Mouse (Mus musculus): ENCODE data around the gene Stk38.
"Not testable (repeated sequence)": the region's sequence is repeated elsewhere in the genome, so short reads cannot be mapped to it uniquely, and the experiment has no call there.

Stk38 gene

DNA sequence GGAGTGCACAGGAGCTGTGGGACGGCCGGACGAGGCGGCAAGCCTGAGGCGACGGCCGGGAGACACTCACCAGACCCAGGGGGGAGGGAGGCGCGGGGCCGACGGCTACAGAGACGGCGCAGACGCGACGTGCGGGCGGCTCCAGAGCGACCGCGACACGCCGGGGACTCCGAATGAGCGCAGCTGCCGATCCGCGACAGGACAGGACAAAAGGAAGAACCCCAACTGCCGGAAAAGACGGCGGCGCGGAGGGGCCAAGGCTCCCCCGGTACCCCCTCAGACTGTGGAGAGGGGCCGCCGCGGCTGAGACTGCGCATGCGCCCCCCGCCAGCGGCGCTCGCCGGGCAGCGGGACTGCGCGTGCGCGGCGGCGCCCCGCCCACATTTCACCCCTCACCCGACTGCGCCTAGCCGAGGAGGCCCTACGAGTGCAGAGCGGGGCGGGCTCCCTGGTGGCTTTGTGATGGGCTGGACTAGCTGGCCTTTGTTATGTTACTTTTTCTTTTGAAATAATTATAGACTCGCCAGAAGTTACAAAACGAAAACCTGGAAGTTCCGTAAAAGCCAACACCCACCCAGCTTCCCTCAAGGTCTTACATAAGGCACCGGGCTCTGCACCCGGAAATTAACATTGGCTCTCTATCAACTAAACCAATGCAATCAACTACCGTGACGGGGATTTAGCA is at the start of gene Stk38:
Gene Stk38, minus strand, starts transcription at position 355 of the 685 bp plus-strand sequence.
- peak; percentile 91 for DNase-seq (ENCODE audit: low read depth, low spot score)

DNA sequence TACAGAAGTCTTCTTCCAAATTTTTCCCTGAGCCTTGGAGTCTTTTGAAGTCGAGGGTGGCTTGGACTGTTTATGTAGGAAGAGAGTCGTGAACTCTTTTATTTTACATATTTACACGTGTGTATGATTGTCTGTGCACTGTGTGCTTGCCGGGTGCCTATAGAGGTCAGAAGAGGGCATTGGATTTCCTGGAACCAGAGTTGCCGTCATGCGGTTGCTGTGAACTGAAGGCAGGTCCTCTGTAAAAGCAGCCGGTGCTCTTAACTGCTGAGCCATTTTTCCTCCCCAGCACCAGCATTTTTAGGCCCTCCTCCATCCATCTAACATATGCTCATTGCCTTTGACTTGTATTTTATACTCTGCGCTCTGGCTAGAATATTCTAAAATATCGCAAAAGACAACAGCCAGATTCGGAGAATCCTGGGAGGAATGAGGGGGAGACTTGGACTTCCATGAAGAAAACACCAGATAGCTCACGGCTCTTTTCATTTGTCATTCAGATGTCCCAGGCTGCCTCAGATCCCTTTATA is 49.6 kb upstream of the Stk38 start:
- DNase-seq (ENCODE audit: low read depth, low spot score): no peak

DNA sequence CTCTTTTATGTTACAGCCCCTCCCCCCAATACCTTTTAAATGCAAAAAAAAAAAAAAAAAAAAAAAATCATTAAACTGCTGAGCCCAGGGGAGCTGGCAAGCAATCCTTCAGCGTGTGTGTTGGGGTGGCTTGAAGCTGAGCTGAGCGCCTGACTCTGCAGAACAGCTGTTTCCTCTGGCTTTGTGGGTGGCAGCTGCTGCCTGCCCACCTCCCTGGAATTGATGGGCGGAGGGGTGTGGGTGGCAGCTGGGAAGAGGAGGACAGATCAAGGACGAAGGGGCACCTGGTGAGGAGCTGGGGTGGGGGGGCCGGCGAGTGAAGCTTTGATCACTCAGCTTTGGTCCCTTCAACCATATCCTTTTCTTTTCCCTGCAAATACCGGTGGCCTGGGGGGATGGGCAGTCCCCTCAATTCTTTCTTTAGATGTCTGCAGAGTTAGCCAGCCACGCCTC is 48.9 kb upstream of the Stk38 start:
- no peak for DNase-seq (ENCODE audit: low read depth, low spot score)

DNA sequence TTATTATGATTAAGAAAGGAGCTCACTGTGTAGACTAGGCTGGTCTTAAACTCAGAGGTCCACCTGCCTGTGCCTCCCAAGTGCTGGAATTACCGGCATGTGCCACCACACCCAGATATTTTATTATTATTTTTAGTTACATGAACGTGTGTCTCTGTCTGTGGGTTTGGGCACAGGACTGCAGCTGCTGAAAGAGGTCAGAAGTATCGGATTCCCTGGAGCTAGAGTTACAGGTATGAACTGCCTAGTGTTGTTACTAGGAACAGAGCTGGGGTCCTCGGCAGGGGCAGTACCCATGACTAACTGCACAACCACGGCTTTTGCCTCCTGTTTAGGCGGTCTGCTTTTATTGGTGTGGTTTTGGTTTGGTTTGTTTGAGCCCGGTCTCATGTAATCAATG is 48.4 kb upstream of the Stk38 start:
- DNase-seq (ENCODE audit: low read depth, low spot score): no peak

DNA sequence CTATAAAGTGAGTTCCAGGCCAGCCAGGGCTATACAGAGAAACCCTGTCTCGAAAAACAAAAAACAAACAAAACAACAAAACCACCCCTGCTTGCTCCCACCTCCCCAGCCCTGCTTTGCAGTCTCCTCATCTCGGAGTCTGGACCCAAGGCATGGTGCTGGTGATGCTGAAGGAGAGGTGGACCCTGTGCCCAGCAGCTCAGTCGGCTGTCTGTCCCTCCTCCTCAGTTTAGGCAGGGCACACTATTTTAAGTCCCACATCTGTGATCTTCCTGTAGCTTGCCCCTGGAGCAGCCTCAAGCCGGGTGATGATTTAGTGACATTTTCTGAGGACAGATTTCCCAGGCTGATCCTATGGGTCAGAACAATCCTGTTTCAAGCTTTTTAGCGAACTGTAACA is 47.8 kb upstream of the Stk38 start:
- no peak for DNase-seq (ENCODE audit: low read depth, low spot score)

DNA sequence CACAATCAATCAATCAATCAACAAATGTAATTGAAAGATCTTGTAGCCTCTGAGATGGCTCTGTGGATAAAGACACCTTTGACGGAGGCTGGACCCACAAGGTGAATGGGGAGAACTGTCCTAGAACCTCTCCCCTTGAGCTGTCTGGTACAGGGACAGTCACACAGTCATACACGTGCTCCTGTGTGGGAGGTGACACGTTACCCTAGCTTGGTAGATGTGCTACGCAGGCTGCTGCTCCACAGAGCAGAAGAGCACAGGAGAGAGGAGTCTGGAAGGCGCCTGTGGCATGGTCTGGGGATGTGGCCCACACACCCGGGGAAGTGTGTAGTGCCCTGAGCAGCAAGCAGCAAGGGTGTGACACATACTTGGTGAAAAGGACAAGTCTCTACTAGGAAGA is 46.6 kb upstream of the Stk38 start:
- DNase-seq (ENCODE audit: low read depth, low spot score): no peak

DNA sequence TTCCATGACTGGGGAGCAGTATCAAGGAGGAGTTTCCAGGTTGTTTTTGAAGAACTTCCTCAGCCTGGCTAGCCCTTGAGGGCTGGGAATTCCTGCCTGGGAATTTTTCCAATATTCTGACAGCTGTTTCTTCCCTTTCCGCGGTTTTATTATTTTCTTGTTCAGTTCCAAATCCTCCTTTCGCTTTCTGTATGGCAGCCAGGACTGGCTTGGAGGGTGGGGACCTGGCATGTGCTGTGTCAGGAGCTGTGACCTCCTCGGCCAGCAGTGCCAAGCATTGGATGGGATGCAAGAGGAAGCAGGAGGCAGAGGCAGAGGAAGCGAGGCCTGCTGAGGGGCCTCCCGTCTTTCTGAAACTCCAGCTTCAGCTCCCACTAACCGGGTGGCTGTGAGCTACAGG is 46.0 kb upstream of the Stk38 start:
- peak; percentile 72 for DNase-seq (ENCODE audit: low read depth, low spot score)

DNA sequence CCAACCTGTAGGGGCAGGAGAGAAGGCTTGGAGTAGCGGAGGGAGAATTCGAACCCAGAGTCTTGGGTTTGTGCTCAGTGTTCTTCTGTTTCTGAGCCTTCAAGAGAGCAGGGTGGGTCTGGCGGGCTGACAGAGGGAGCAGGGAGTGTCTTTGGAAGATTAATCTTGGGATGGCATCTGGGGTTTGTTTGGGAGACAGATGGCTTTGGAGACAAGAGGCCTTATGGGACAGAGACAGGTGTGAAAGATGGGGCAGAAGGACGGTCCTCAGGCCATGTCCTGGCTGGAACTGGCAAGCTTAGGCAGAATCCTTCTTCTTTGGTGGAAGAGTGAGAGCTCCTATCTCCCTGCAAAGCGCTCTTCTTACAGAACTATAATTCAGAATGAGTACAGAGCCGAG is 45.3 kb upstream of the Stk38 start:
- no peak for DNase-seq (ENCODE audit: low read depth, low spot score)

DNA sequence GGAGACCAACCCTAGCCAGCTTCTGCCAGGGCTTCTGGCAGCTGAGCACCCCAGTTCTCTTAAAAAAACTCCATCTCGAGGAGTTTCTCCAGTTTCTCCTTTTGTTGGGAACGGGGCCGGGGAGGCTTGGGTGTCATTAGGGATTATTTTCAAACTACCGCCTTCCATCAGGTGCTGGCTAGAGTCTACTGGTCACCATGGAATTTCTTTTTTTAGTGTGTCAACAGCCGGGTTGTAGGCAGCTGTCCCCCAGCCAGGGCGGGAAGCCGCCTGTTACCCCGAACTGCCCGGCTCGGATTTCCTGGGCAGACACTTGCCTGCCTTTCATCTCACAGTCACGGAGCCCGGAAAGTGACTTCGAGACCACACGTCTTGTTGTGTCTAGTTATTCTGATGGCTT is 43.0 kb upstream of the Stk38 start:
- peak; percentile 71 for DNase-seq (ENCODE audit: low read depth, low spot score)

DNA sequence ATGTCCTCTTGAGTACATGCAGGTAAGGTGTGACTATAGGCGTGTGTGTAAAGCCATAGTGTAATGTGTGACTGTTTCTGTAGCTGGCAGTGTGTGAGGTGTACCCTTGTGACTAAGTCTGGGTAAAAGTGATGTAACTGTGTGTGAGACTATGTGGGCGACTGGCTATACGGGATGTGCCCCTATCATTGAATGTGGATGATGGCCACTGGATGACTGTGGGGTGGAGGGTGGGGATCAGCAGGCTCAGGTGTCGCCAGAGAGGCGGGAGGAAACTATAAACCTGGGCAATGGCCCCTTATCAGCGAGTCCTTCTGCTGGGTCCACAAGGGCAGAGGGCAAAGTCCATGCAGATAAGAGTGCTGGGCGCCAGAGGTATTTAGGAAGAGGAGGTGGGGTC is 42.1 kb upstream of the Stk38 start:
- DNase-seq (ENCODE audit: low read depth, low spot score): no peak

DNA sequence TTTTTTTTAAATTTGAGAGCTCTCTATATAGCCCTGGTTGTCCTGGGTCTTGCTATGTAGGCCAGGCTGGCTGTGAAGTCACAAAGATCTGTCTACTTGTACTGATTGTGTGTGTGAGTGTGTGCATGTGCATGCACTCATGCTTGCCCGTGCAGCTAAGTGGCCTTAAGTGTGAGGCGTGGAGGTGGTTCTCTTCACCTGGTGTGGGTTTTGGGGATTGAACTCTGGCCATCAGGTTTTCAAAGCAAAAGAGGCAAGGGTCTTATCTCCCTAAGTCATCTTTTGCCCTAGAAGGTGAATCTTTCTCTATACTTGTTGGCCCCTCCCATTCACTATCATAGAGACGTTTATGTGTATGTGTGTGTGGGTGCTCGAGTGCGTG is 41.7 kb upstream of the Stk38 start:
- DNase-seq (ENCODE audit: low read depth, low spot score): no peak

DNA sequence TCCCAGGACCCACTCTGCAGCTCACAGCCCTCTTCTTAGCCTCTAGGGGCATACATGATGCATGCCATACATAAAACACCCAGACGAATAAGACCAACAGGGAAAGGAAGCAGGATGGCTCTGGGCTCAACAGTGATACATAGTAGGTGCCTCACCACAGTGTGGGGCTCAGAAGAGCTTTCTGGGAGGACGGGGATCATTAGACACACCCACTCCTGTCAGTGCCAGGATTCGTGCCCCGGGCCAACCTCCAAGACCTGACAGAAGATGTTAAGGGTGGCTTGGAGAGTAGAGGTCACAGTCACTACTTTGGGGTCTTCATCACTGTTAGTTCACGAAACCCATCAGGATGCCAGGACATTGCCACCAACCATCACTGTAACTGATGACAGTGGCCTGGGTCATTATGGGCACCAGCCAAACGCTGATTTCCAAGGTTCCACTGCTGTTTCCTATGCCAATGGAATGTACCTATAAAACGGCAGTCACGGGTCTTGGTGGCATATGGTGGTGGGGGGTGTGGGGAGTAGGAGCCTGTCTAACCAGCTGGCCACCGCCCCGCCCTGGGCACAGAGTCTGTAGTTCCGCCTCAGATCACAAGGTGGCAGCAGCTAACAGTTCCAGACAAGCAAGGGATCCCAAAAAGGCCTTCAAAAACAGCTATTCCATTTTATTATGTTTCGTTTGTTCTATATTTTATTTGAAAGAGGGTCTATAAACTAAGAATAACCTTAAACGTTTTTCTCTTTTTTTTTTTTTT is 41.1 kb upstream of the Stk38 start:
- DNase-seq (ENCODE audit: low read depth, low spot score): peak; percentile 47

DNA sequence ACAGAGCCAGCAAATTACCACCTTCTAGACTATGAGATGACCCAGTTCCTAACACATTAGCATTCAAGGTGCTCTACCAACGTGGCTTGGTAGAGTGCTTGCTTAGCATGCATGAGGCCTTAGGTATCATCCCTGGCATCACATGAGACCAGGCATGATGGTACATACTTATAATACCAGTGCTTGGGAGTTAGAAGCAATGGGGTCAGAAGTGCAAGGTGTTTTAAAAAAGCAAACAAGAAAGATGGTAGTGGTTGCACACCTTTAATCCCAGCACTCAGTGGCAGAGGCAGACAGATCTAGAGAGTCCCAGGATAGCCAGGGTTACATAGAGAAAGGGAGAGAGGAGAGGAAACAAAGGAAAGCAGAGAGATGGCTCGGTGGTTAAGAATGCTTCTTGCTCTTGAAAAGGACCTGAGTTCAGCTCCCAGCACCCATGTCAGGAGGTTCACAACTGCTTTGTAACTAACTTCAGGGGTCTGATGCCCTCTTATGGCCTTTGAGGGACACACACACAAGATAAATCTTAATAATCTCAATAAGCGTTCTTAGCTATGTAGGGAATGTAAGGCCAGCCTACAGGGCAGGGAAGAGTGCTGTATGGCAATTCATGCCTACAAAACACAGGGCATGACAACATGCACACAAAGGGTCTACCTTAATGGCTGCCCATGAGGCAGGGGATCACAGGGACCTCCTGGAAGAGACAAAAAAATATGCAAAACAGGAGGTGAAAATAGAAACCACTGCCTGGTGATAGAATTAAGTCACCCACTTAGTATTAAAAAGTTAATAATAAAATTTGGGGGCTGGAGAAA is 40.1 kb upstream of the Stk38 start:
- DNase-seq (ENCODE audit: low read depth, low spot score): no peak

DNA sequence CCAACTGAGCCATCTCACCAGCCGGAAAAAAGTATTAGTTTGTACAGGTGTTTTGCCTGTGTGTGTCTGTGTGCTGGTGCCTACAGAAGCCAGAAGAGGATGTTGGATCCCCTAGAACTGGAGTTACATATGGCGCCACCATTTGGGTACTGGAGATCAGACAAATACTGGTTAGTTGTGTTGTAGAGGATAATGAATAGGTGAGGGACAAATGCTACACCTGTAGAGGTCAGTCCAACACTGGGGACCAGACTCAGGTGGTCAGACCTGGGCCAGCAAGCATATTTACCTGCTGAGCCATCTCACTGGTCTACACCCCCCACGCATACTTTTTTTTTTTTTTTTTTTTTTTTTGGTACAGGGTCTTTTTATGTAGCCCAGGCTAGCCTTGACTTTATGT is 39.1 kb upstream of the Stk38 start:
- no peak for DNase-seq (ENCODE audit: low read depth, low spot score)

DNA sequence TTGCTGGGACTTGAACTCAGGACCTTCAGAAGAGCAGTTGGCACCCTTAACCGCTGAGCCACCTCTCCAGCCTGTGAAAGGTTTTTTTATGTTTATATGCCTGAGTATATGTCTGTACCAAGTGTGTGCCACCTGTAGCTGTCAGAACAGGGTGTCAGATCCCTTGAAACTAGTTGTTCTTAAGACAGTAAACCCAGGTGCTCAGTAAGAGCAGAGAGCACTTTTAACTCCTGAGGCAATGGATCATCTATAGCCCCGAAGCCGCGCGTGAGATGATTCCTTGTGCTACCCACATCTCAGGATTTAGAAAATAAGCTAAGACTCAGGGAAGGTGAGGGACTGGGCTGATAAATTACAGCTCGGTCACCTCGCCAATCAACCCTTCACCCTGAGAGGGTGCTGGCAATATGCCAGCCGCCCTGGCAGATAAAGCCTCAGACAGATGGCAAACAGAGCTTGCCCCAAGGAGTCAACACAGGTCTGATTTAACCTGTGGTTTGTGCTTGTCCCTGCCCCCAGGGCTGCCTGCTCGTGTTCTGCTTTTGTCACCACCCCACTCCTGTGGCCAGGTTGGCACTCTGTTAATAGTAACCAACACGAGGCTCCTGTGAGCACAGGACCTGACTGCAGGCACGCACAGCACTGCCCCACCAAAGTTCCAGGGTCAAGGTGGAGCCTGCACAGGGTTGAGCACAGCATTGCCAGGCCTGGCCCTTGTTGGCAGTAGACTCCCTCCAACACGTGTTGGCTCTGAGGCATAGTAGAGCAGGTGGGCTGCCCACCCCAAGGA is 38.1 kb upstream of the Stk38 start:
- peak; percentile 46 for DNase-seq (ENCODE audit: low read depth, low spot score)

DNA sequence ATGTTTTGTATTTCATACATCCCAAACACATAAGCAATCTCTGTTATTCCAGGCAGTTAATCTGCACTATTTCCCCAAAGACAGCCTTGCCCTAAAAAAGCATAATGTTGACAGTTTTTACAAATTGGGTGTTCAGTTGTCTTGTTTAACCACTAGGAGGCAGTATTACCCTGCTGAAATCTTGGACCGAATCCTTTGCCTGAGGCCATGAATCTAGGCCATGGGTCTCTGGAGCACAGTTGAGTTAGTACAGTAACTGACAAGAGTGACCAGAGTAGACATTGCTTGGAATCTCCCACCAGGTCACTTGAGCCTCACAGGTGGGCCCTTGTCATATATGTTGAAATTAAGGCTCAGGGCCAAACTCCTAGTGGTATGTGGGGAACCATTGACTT is 37.1 kb upstream of the Stk38 start:
- DNase-seq (ENCODE audit: low read depth, low spot score): peak; percentile 48

DNA sequence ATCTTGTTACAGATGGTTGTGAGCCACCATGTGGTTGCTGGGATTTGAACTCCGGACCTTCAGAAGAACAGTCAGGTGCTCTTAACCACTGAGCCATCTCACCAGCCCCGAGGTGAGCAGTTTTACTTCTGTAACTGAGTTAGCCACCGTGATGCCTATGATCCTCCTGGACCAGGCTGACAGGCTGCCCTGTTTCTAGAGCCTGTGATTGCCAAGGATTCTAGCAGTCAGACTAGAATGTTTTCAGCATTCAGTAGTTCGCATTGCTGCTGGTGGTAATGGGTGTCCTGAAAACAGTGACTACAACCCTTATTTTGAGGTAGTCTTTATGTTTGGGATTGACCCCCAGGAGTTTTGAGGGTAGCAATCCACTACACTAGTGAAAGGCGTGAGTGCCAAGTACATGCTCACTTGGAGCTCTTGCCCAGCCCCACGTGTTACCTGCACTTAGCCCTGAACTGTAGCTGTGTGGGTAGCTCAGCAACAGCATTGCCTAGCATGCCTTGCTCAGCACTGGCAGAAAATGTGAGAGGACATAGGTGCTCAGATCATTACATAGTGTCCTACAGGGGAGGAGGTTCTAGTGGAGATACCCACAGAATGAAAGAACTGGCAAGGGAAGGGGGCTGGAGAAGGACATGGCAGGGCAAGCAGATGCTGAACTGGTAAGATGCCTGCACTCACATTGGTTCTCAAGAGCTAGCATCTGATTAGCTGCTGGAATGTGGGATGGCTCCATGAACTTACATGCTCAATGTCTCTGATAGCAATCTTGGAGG is 36.5 kb upstream of the Stk38 start:
- DNase-seq (ENCODE audit: low read depth, low spot score): no peak

DNA sequence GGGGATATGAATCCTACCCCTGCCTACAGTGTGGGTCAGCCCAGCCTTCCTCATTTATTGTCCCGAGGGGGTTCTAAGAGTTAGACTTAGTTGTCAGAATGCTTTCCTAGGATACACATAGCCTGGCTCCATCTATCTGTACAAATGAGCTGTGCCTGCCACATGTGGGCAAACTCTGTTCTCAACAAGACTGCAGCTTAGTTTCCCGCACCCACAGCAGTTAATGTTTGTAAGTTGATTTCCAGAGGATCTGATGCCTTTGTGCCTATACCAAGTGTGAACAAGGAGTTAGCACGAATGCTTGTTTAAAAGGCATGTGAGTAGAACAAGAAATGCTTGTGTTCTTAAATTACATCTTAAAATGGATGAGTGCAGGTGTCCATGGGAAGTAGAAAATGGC is 35.8 kb upstream of the Stk38 start:
- DNase-seq (ENCODE audit: low read depth, low spot score): no peak

DNA sequence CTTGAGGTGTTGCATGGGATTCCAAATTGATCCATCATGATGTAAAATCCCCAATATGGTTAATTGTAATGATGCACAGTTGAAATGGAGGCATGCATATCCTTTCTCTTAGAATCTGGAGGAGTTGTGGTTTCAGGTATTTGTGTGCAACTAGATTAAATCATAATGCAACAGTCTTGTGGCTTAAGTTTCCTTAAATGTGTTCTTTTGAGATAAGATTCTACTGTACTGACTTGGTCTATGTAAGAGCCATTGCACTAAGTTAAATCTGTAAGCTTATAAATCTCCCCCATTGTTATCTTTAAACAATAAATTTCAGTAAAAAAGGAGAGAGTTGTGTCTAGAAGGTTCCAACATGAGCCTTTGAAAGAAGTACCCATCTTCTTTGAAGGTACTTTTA is 34.8 kb upstream of the Stk38 start:
- no peak for DNase-seq (ENCODE audit: low read depth, low spot score)

DNA sequence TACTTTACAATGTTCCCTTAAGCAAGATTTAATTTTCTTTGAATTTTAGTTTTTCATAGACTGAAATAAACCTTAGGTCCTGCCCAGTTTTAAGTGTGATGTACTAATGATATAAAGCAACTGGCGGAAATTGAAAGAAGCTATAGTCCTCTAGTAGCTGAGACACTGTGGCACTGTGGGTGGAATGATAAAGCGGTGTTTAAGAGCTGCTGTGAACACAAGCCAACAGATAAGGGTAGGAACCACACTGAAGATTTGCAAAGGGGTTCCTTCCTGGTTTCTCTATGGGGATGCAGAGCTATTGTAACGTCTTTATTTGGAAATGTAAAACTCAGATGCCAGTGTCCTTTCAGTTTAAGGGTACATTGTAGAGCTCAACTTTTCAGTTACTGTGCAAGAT is 33.8 kb upstream of the Stk38 start:
- DNase-seq (ENCODE audit: low read depth, low spot score): not testable (repeated sequence)

DNA sequence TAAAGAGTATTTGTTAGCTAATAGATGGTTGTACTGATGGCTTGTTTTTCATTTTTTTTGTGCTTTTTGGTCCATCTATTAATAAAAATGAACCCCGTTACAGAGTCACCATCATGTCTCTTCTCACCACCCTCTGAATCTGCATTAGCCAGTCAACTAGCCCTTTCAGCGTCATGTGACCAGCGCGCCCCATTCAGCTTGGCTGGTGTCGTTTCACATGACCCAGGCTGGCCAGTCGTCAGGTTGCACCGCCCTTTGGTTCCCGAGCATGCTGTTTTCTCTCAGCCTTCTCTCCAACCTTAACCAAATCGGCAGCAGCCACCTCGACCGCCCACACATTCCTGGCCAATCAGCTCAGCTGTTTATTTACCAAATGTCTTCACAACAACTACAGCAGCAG is 31.6 kb upstream of the Stk38 start:
- no peak for DNase-seq (ENCODE audit: low read depth, low spot score)

All from skeletal muscle tissue, adult 2 months (tissue).